Mouse (Mus musculus): ENCODE measurements around the gene Gm42742. TPM values are rescaled to one million over a fixed set of nuclear protein-coding genes. Genes with fewer than 3 reads are reported as not detected.

Gene Gm42742
- total RNA-seq, 2 experiments from 2014 or later: 53.6 to 62.4 TPM

DNA sequence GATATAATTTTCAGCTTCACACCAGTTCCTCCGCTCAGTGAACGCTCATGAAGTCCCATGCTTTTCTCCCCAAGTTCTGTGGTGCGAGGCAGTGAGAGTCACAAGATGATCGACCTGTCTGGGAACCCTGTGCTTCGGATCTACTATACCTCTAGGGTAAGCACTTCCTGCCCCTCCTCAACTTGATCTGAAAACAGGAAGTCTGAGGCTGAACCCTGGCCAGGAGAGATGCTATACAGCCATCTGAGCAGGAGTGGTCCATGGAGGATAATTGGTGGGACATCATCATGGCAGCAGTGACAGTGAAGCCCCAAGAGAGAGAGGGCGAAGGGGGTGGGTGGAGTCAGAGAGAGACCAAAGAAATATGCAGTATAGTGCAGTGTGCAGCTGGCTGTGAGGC lies 42.1 kb downstream of the Gm42742 start:
- no peak for TF ChIP-seq CTCF (conservative IDR thresholded peaks at IDR 0.05)
- no peak for DNase-seq (ENCODE audit: low spot score in 2 of 2)
- no peak overlapping the region for H3K4me3 ChIP-seq
- H3K27ac ChIP-seq: no peak overlapping the region

DNA sequence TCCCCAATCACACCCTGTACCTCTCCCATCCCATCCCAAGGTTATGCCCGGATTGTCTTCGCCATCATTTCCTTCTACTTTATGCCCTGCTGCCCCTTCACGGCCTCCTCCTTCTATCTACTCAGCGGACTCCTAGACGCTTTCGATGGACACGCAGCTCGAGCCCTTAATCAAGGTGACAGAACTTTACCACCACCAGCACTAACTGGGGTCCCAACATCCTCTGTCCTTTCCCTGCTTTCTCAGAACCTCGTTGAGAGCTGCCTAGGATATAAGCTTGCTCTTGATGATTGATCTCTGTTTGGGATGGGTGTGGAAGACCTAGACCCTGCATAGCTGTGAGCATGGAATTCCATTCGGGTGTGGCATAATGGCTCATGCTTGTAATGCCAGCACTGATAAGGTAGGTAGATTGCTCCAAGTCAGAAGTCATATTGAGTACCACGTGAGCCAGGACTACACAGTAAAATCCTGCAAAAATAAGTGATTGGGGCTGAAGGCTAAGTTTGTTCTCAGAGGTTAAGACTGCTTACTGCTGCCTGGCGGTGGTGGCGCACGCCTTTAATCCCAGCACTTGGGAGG lies 43.9 kb downstream of the Gm42742 start:
- TF ChIP-seq CTCF (conservative IDR thresholded peaks at IDR 0.05): no peak
- Histone ChIP-seq H3K27ac (peak overlapping the region; percentile 100), H3K4me3 (peak overlapping the region; percentile 100)
- no peak for DNase-seq (ENCODE audit: low spot score in 2 of 2)

DNA sequence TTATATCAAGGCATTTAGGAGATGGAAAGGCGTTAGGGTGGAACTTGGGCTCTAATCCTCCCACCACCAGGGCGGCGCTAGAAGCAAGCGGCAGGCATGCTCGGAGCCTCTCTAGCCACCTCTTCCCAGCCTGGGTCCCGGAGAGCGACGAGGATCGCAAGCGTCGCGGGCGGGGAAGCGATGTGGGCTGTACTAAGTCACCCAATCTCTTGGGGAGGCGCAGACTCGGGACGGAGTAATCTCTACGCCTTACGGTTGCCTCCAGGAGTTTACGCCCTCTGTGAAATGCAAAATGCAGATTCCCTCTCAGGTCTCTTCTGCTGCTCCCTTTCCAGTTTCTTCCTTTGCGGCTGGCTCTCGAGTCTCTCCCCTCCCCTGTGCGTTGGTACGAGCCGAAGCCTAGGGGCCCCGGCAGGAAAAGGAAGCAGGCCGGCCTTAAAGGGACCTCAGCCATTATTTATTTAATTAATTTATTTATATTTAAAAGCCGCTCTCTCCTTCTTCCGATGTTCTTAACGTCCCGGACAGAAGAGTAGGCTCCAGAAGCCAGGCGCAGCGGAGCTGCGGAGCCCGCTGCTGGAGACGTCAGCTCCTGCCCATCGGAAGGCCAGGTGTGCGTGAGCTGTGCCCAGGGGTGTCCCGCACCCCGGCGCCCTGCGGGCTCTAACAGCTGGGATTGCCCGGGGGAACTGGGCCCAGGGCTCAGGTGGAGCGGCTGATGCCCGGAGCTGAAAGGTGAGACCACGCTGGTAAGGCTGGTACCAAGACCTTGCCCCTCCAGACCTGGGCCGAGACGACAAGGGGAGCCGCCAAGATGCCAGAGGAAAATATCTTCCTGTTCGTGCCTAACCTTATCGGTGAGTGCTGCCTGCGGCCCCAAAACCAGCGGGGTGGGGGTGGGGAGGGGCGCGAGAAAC lies 44.7 kb downstream of the Gm42742 start, which contains the start of gene Cdiptos:
TSS of gene Cdiptos (minus strand) at position 149 of the 917 bp plus-strand sequence.
- Histone ChIP-seq H3K27ac (peak within 1 kb of the TSS; percentile 100), H3K4me3 (peak within 1 kb of the TSS; percentile 100)
- DNase-seq (ENCODE audit: low spot score in 2 of 2): peak; percentile 95 to 98
- peak; percentile 98 for TF ChIP-seq CTCF (conservative IDR thresholded peaks at IDR 0.05)

DNA sequence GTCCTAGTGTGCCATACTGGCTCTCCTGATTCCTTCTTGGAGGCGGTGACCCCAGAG lies 45.2 kb downstream of the Gm42742 start, which contains the start of gene Cdipt:
TSS of gene Cdipt (plus strand) at position 22 of the 57 bp plus-strand sequence.
- Histone ChIP-seq H3K4me3 (peak within 1 kb of the TSS; percentile 100), H3K27ac (peak within 1 kb of the TSS; percentile 100)
- no peak for DNase-seq (ENCODE audit: low spot score in 2 of 2)
- no peak for TF ChIP-seq CTCF (conservative IDR thresholded peaks at IDR 0.05)

DNA sequence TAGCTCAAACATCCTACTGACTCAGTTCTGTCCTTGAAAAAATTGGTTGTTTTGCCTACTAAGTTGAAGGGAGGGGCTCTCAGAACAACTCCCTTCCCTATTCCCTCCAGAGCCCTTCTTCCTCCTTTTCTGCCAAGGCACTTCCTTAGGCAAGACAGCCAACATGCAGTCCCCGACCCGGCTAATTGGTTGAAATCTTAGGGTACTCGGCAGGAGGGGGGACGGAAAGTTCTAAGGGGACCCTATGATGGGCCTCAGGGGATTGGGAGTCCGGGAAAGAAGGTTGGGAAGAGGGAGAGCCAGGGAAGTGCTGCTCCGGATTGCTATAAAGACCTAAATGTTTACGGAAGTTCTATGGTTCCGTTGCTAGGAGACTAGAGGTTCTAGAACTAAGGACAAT lies 45.4 kb downstream of the Gm42742 start:
- TF ChIP-seq CTCF (conservative IDR thresholded peaks at IDR 0.05): no peak
- peak overlapping the region; percentile 100 for H3K27ac ChIP-seq
- peak overlapping the region; percentile 100 for H3K4me3 ChIP-seq
- no peak for DNase-seq (ENCODE audit: low spot score in 2 of 2)

DNA sequence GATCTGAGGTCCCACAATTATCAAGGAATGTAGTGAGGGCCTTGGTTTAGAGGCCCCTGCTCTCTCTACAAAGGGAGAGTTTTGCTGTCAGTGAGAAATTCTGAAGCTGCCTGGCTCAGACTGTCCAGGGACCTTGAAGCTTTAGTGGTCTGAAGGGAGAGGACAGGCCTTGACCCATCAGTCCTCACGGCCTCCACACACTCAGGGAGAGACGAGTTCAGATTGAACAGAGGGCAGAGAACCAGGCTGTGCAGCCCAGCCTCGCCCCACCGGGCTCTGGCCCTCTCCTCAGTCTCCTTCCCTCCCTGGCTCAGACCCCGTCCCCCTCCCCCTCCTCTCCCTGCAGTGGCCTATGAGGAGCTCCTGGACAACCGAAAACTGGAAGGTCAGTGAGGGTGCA lies 53.5 kb downstream of the Gm42742 start:
- TF ChIP-seq CTCF (conservative IDR thresholded peaks at IDR 0.05): no peak

DNA sequence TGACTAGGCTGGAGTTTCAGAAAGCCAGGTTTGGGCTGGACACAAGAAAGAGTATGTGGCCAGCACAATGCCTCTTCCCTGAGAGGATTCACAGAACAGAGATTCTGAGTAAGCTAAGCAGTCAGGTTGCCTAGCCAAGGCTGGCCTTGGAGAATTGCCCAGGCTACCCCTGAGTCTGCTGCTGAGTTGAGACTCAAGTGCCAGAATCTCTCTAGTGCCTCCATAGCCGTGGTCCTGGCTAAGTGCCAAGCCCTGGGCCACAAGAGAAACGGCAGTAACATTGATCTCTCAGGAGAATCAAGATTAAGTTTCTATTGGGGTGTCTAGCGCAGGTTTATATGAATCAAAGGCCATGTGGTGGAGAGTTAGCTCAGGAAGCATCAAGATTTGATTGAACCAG lies 55.3 kb downstream of the Gm42742 start:
- TF ChIP-seq CTCF (conservative IDR thresholded peaks at IDR 0.05): no peak
- Histone ChIP-seq H3K4me3 (no peak overlapping the region), H3K27ac (no peak overlapping the region)

More for the DNA sequence above, 53.5 kb downstream of the Gm42742 start:
- no peak overlapping the region for H3K4me3 ChIP-seq
- DNase-seq (ENCODE audit: low spot score in 2 of 2): no peak
- no peak overlapping the region for H3K27ac ChIP-seq

More for the DNA sequence above, 55.3 kb downstream of the Gm42742 start:
- DNase-seq (ENCODE audit: low spot score in 2 of 2): no peak

Small RNA genes lying within 50 kb of the gene (microRNA-seq; reads per million reads assigned to microRNA genes)
- 0 reads per million in 2 experiments for gene Gm44343

Other genes starting within 250 kb of the Gm42742 start
- 100 to 1,000 TPM; 283 to 289 TPM for gene Ypel3, start 244.1 kb downstream of the Gm42742 start, total RNA-seq (2021)
- gene Tbx6, start 239.6 kb downstream of the Gm42742 start, total RNA-seq (2021): 1 to 10 TPM in 1 of 2 experiments, under 1 TPM in 1; 0.54 to 1.0 TPM
- gene Ppp4c, start 228.6 kb downstream of the Gm42742 start, total RNA-seq (2021): 10 to 100 TPM; 50.2 to 54.9 TPM
- 10 to 100 TPM; 73.8 to 74.7 TPM for gene Fam57b, start 223.4 kb downstream of the Gm42742 start, total RNA-seq (2021)
- not detected for gene 4930451I11Rik, start 189.5 kb downstream of the Gm42742 start, total RNA-seq (2021)
- gene Doc2a, start 173.7 kb downstream of the Gm42742 start, total RNA-seq (2021): 10 to 100 TPM; 19.2 to 20.5 TPM
- 10 to 100 TPM; 32.2 to 38.5 TPM for gene Hirip3, start 159.1 kb downstream of the Gm42742 start, total RNA-seq (2021)
- gene Ino80e, start 158.7 kb downstream of the Gm42742 start, total RNA-seq (2021): 10 to 100 TPM; 49.2 to 49.4 TPM
- 100 to 1,000 TPM; 154 to 163 TPM for gene Taok2, start 136.4 kb downstream of the Gm42742 start, total RNA-seq (2021)
- 10 to 100 TPM; 21.4 to 23.3 TPM for gene Tmem219, start 98.2 kb downstream of the Gm42742 start, total RNA-seq (2021)
- 100 to 1,000 TPM; 164 to 166 TPM for gene Kctd13, start 92.2 kb downstream of the Gm42742 start, total RNA-seq (2021)
- gene Asphd1, start 71.5 kb downstream of the Gm42742 start, total RNA-seq (2021): 10 to 100 TPM; 31.7 to 36.1 TPM
- gene Sez6l2, start 70.5 kb downstream of the Gm42742 start, total RNA-seq (2021): 100 to 1,000 TPM; 439 to 458 TPM
- gene Cdipt, start 45.2 kb downstream of the Gm42742 start, total RNA-seq (2021): 100 to 1,000 TPM; 155 to 167 TPM
- gene Cdiptos, start 45.0 kb downstream of the Gm42742 start, total RNA-seq (2021): not detected
- 10 to 100 TPM in 1 of 2 experiments, 1 to 10 TPM in 1; 8.0 to 10.1 TPM for gene Mvp, start 6.5 kb downstream of the Gm42742 start, total RNA-seq (2021)
- under 1 TPM in 1 of 2 experiments, not detected in 1; 0.90 TPM for gene Pagr1b, start 4.6 kb downstream of the Gm42742 start, total RNA-seq (2021)
- gene Pagr1a, start 3.7 kb downstream of the Gm42742 start, total RNA-seq (2021): 10 to 100 TPM; 17.4 to 43.4 TPM
- gene Prrt2, start 114 bp upstream of the Gm42742 start, total RNA-seq (2021): 100 to 1,000 TPM; 243 to 275 TPM
- 100 to 1,000 TPM; 242 to 258 TPM for gene Maz, start 5.9 kb upstream of the Gm42742 start, total RNA-seq (2021)
- gene Kif22, start 21.4 kb upstream of the Gm42742 start, total RNA-seq (2021): 1 to 10 TPM; 4.1 to 9.9 TPM
- not detected for gene Zg16, start 66.2 kb upstream of the Gm42742 start, total RNA-seq (2021)
- gene AI467606, start 70.3 kb upstream of the Gm42742 start, total RNA-seq (2021): 1 to 10 TPM; 1.0 to 2.0 TPM
- gene Qprt, start 101.1 kb upstream of the Gm42742 start, total RNA-seq (2021): not detected
- gene Spn, start 116.7 kb upstream of the Gm42742 start, total RNA-seq (2021): under 1 TPM; 0.64 to 0.72 TPM
- 10 to 100 TPM; 88.4 to 97.0 TPM for gene Cd2bp2, start 175.0 kb upstream of the Gm42742 start, total RNA-seq (2021)
- 100 to 1,000 TPM; 102 to 120 TPM for gene Tbc1d10b, start 187.4 kb upstream of the Gm42742 start, total RNA-seq (2021)
- gene Mylpf, start 187.8 kb upstream of the Gm42742 start, total RNA-seq (2021): 1 to 10 TPM; 1.3 to 1.9 TPM
- 10 to 100 TPM; 18.6 to 21.7 TPM for gene Zfp553, start 212.0 kb upstream of the Gm42742 start, total RNA-seq (2021)
- 1 to 10 TPM; 5.0 to 6.3 TPM for gene Sept1, start 212.0 kb upstream of the Gm42742 start, total RNA-seq (2021)
- 10 to 100 TPM; 68.3 to 69.2 TPM for gene Zfp771, start 223.2 kb upstream of the Gm42742 start, total RNA-seq (2021)
- 10 to 100 TPM; 18.3 to 23.8 TPM for gene Dctpp1, start 239.6 kb upstream of the Gm42742 start, total RNA-seq (2021)